Mouse (Mus musculus): ENCODE measurements at regions not wholly inside any gene's neighbourhood (a gene's known extent, or its start where the extent isn't known, plus 50 kb on each side); places are given as distances from the start of the nearest gene placed in this dataset.

GRCm38 (mm10) chr1:164713798-164714551, 82.5 kb upstream of the Dpt start:
- DNase-seq (no peak), ATAC-seq (no peak)
- TF ChIP-seq CTCF (IDR thresholded peaks at IDR 0.05; ENCODE audit: low read depth) = no peak
- 67% methylated on average over 4 of the region's 4 CpGs for WGBS
- H3K4me3 ChIP-seq (ENCODE audit: low read depth, low read length) = no peak overlapping the region
- H3K36me3 ChIP-seq (ENCODE audit: insufficient read depth) = no peaks in the 10 kb centered on the region
- no peaks in the 10 kb centered on the region for H3K4me1 ChIP-seq (ENCODE audit: insufficient read depth)
- no peaks in the 10 kb centered on the region for H3K27me3 ChIP-seq (ENCODE audit: insufficient read depth, low read length)
- no peak overlapping the region for H3K9ac ChIP-seq
- H3K4me2 ChIP-seq (ENCODE audit: low read depth) = no peak overlapping the region
- no peak overlapping the region for H3K27ac ChIP-seq (ENCODE audit: low read depth, low read length)
- no peaks in the 10 kb centered on the region for H3K9me3 ChIP-seq (ENCODE audit: low read length)

DNA sequence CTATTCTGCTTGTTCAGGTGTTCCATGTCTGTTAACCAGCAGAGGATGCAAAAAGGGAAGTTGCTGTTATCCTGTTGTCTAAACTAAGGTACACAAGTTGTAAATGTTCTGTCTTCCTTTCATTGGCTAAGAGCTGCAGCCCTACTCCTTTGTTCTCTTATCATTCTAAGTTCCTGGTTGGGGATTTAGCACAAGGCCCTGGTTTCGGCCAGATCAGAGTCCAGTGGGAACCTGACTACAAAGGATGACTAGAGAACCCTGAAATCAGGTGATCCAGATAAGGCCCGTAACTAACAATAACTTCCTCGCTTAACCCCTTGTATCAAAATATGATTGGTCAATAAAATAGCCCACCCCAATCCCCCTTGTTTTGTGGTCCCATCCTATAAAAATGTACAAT, 83.9 kb upstream of the Dpt start:
- TF ChIP-seq CTCF (IDR thresholded peaks at IDR 0.05; ENCODE audit: low read depth) = no peak
- ATAC-seq (no peak), DNase-seq (no peak)
- no peaks in the 10 kb centered on the region for H3K36me3 ChIP-seq (ENCODE audit: insufficient read depth)
- H3K27me3 ChIP-seq (ENCODE audit: insufficient read depth, low read length) = no peaks in the 10 kb centered on the region
- no peak overlapping the region for H3K4me2 ChIP-seq (ENCODE audit: low read depth)
- WGBS = 94% methylated on average over 3 of the region's 3 CpGs
- H3K9ac ChIP-seq = no peak overlapping the region
- no peak overlapping the region for H3K4me3 ChIP-seq (ENCODE audit: low read depth, low read length)
- H3K9me3 ChIP-seq (ENCODE audit: low read length) = no peaks in the 10 kb centered on the region
- H3K27ac ChIP-seq (ENCODE audit: low read depth, low read length) = no peak overlapping the region
- H3K4me1 ChIP-seq (ENCODE audit: insufficient read depth) = no peaks in the 10 kb centered on the region

GRCm38 (mm10) chr1:164704397-164705091, 91.9 kb upstream of the Dpt start:
- peak; percentile 98 for ATAC-seq
- H3K4me2 ChIP-seq (ENCODE audit: low read depth) = peak overlapping the region; percentile 13; the same call in 1 of the 2 replicates
- peak; percentile 82 for DNase-seq
- no peaks in the 10 kb centered on the region for H3K27me3 ChIP-seq (ENCODE audit: insufficient read depth, low read length)
- no peak overlapping the region for H3K4me3 ChIP-seq (ENCODE audit: low read depth, low read length)
- no peak overlapping the region for H3K9ac ChIP-seq
- H3K4me1 ChIP-seq (ENCODE audit: insufficient read depth) = peaks cover 7% of the 10 kb centered on the region
- no peaks in the 10 kb centered on the region for H3K36me3 ChIP-seq (ENCODE audit: insufficient read depth)
- H3K9me3 ChIP-seq (ENCODE audit: low read length) = no peaks in the 10 kb centered on the region
- WGBS = 20% methylated on average over 11 of the region's 11 CpGs
- H3K27ac ChIP-seq (ENCODE audit: low read depth, low read length) = peak overlapping the region; percentile 75
- no peak; the same call in 1 of the 2 replicates for TF ChIP-seq CTCF (IDR thresholded peaks at IDR 0.05; ENCODE audit: low read depth)

DNA sequence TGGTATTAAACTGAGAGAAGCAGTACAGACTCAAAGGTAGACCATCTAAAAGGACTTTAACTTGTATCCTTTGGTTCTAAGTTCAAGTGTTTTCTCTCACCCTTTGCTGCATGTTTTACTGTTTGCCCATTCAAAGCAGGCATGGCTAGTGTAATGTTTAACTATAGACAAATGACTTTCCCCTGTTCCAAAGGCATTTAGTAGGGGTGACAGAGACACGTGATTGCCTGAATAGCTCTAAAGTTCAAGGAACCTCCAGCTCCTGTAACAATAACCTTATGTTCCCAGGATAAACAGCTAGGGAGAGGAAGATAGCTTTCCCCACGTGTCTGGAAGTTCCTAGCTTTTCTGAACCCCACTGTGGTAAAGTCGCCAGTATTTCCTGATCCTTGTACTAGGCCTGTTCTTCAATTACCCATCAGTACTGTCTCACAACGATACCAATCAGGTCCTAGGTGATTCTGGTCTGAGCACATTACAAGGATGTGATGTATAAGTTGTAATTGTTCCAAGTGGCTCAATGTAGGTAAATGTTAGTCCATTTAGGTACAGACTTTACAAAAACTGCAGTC, 92.8 kb upstream of the Dpt start:
- Histone ChIP-seq H3K4me3 (ENCODE audit: low read depth, low read length) (no peak overlapping the region), H3K9ac (no peak overlapping the region), H3K4me1 (ENCODE audit: insufficient read depth) (peaks cover 7% of the 10 kb centered on the region), H3K36me3 (ENCODE audit: insufficient read depth) (no peaks in the 10 kb centered on the region), H3K27ac (ENCODE audit: low read depth, low read length) (no peak overlapping the region), H3K9me3 (ENCODE audit: low read length) (no peaks in the 10 kb centered on the region), H3K27me3 (ENCODE audit: insufficient read depth, low read length) (no peaks in the 10 kb centered on the region), H3K4me2 (ENCODE audit: low read depth) (no peak overlapping the region)
- TF ChIP-seq CTCF (IDR thresholded peaks at IDR 0.05; ENCODE audit: low read depth) = no peak
- 67% methylated on average over 4 of the region's 4 CpGs for WGBS
- DNase-seq (no peak), ATAC-seq (no peak)

DNA sequence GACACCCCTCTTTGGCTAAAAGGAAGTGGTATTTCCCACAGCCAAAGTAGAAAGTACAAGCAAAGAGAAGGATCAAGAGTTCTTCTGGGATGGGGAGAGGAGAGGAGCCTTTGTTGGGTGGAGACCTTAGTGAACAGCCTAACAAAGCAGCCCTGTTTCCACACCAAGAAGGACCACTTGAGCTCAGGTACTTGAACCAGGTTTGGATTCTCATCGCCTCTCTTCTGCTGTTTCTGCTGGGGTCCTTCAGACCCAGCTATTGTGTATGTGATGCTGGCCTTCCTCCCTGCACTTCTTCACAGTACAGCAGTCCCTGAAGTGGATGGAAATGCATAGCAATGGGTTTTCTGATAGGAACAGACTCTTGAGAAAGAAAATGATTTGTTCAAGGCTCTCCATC, 106.4 kb upstream of the Dpt start:
- no peak for TF ChIP-seq CTCF (IDR thresholded peaks at IDR 0.05; ENCODE audit: low read depth)
- 84% methylated on average over 1 of the region's 1 CpGs for WGBS

DNA sequence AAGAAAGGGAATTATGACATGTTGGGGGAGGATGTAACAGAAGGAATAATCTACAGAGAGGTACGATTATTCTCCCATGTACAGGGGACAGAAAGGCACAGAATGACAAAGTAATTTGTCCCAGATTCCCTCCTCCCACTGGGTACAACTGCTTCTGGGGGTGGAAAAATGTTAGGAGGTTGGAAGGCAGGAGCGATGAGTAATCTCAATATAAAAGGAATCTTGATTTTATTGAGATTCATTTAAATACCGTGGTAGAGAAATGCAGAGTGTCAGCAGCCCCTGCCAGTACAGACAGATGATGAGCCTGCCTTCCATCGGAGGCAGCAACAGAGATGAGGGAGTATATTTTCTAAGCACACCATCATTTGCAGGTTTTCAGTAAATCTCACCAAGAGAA, 107.1 kb upstream of the Dpt start:
- DNase-seq = no peak
- H3K27ac ChIP-seq (ENCODE audit: low read depth, low read length) = no peak overlapping the region
- H3K27me3 ChIP-seq (ENCODE audit: insufficient read depth, low read length) = no peaks in the 10 kb centered on the region
- H3K9me3 ChIP-seq (ENCODE audit: low read length) = no peaks in the 10 kb centered on the region
- TF ChIP-seq CTCF (IDR thresholded peaks at IDR 0.05; ENCODE audit: low read depth) = no peak
- WGBS = 68% methylated on average over 4 of the region's 4 CpGs
- no peak overlapping the region for H3K4me2 ChIP-seq (ENCODE audit: low read depth)
- no peaks in the 10 kb centered on the region for H3K36me3 ChIP-seq (ENCODE audit: insufficient read depth)
- ATAC-seq = peak; percentile 55; the same call in 1 of the 2 replicates
- no peak overlapping the region for H3K9ac ChIP-seq
- H3K4me3 ChIP-seq (ENCODE audit: low read depth, low read length) = no peak overlapping the region
- no peaks in the 10 kb centered on the region for H3K4me1 ChIP-seq (ENCODE audit: insufficient read depth)

More for the DNA sequence above, 106.4 kb upstream of the Dpt start:
- no peaks in the 10 kb centered on the region for H3K27me3 ChIP-seq (ENCODE audit: insufficient read depth, low read length)
- no peak overlapping the region for H3K4me2 ChIP-seq (ENCODE audit: low read depth)
- H3K9me3 ChIP-seq (ENCODE audit: low read length) = no peaks in the 10 kb centered on the region
- H3K9ac ChIP-seq = no peak overlapping the region
- no peak overlapping the region for H3K27ac ChIP-seq (ENCODE audit: low read depth, low read length)
- no peak for ATAC-seq
- no peaks in the 10 kb centered on the region for H3K36me3 ChIP-seq (ENCODE audit: insufficient read depth)
- DNase-seq = no peak
- H3K4me3 ChIP-seq (ENCODE audit: low read depth, low read length) = no peak overlapping the region
- no peaks in the 10 kb centered on the region for H3K4me1 ChIP-seq (ENCODE audit: insufficient read depth)

GRCm38 (mm10) chr1:164684437-164684836, 112.0 kb upstream of the Dpt start:
- no peaks in the 10 kb centered on the region for H3K9me3 ChIP-seq (ENCODE audit: low read length)
- no peak for TF ChIP-seq CTCF (IDR thresholded peaks at IDR 0.05; ENCODE audit: low read depth)
- no peaks in the 10 kb centered on the region for H3K36me3 ChIP-seq (ENCODE audit: insufficient read depth)
- no peak overlapping the region for H3K4me2 ChIP-seq (ENCODE audit: low read depth)
- H3K4me3 ChIP-seq (ENCODE audit: low read depth, low read length) = no peak overlapping the region
- no peaks in the 10 kb centered on the region for H3K4me1 ChIP-seq (ENCODE audit: insufficient read depth)
- 47% methylated on average over 2 of the region's 2 CpGs for WGBS
- ATAC-seq = peak; percentile 32; the same call in 1 of the 2 replicates
- H3K9ac ChIP-seq = no peak overlapping the region
- H3K27ac ChIP-seq (ENCODE audit: low read depth, low read length) = peak overlapping the region; percentile 87
- DNase-seq = no peak
- no peaks in the 10 kb centered on the region for H3K27me3 ChIP-seq (ENCODE audit: insufficient read depth, low read length)

All from forebrain, postnatal 0 days (tissue).